Mouse (Mus musculus) heart, embryonic 15.5 days (tissue): ENCODE results near the gene Eif4b. TPM values are rescaled to one million over a fixed set of nuclear protein-coding genes. Genes with fewer than 3 reads are reported as not detected.

ENCODE experiments used
- ATAC-seq: fragments of 200-750 bp; cut with Nextera tagmentation; replicated peaks from 2 replicates; pipeline ENCODE4 v1.8.0; 2017; ENCODE audit warnings: low read depth, moderate TSS enrichment; ENCODE audit not compliant: insufficient number of reproducible peaks, insufficient read depth, low FRiP score
- H3K27ac ChIP-seq: fragments of 300-500 bp; sonication (generic); 2 replicates; pipeline ENCODE4 v1.5.1; 2015; ENCODE audit warnings: mild to moderate bottlenecking, inconsistent platforms
- H3K27me3 ChIP-seq: fragments of 300-500 bp; sonication (generic); 2 replicates; pipeline ENCODE4 v1.6.1; 2015; ENCODE audit warnings: inconsistent platforms
- H3K36me3 ChIP-seq: fragments of 300-500 bp; sonication (generic); 2 replicates; pipeline ENCODE4 v1.6.1; 2015; ENCODE audit warnings: mild to moderate bottlenecking, inconsistent platforms
- H3K4me1 ChIP-seq: fragments of 300-500 bp; sonication (generic); replicated peaks from 2 replicates; pipeline ENCODE4 v1.6.1; 2015; ENCODE audit warnings: inconsistent platforms
- H3K4me2 ChIP-seq: fragments of 300-500 bp; sonication (generic); 2 replicates; pipeline ENCODE4 v1.6.1; 2015; ENCODE audit warnings: inconsistent platforms, mild to moderate bottlenecking, moderate library complexity
- H3K4me3 ChIP-seq: fragments of 300-500 bp; sonication (generic); 2 replicates; pipeline ENCODE4 v1.5.1; 2015; ENCODE audit warnings: mild to moderate bottlenecking, inconsistent platforms
- H3K9ac ChIP-seq: fragments of 300-500 bp; sonication (generic); 2 replicates; pipeline ENCODE4 v1.6.1; 2015; ENCODE audit warnings: mild to moderate bottlenecking, inconsistent platforms
- H3K9me3 ChIP-seq: fragments of 300-500 bp; sonication (generic); replicated peaks from 2 replicates; pipeline ENCODE4 v1.6.1; 2016; ENCODE audit warnings: inconsistent platforms
- WGBS: fragments of 180-500 bp; shearing (Covaris S2); methylation state at CpG from one replicate; pipeline ENCODE4 v1.1.7; 2015; ENCODE audit warnings: mixed read lengths; 5-methylcytosine and 5-hydroxymethylcytosine counted together
- polyA plus RNA-seq: library from polyadenylated mRNA; unstranded; fragments of >200 nt; fragmentation: Nextera tagmentation; extraction: Ambion mirVana; gene quantifications from 2 replicates; pipeline ENCODE4 v1.2.1, GENCODE M21; 2015

The Eif4b gene
- polyA plus RNA-seq: 56.5 and 71.8 TPM in 2 replicates

DNA sequence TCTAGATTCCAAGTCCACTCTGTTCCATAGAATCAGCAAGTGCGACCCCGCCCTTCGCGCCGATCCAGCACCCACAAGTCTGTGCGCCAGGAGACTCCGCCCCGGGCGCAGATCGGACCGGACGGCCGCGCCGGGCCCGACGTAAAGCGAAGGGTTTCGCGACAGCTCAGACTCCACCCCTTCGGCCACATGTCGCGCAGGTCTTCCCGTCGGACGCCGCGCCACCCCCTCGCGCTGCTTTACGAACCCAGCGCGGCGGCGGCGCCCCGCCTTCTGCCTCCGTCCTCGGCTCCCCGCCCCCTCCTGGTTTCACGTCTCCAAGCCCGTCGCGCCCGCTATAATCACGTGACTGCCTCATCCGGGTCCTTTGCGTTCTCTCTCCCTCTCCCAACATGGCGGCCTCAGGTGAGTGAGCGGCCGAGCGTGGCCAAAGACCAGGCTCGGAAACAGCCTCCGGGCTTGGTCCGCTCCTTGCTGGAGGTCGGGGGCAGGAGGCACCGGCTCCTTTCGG, at the start of gene Eif4b:
Eif4b (plus strand) TSS at position 215 of the 511 bp plus-strand sequence.
- peak; percentile 95 for ATAC-seq
- peaks cover 21% of the 10 kb centered on the region for H3K4me1 ChIP-seq
- H3K9ac ChIP-seq: peak within 1 kb of the TSS; percentile 93
- H3K27me3 ChIP-seq: no peaks in the 10 kb centered on the region
- H3K27ac ChIP-seq: peak within 1 kb of the TSS; percentile 95
- peak within 1 kb of the TSS; percentile 88 for H3K4me2 ChIP-seq
- WGBS: under 1% methylated on average over 58 of the region's 58 CpGs
- H3K9me3 ChIP-seq: no peaks in the 10 kb centered on the region
- no peaks in the 10 kb centered on the region for H3K36me3 ChIP-seq
- H3K4me3 ChIP-seq: peak within 1 kb of the TSS; percentile 94

DNA sequence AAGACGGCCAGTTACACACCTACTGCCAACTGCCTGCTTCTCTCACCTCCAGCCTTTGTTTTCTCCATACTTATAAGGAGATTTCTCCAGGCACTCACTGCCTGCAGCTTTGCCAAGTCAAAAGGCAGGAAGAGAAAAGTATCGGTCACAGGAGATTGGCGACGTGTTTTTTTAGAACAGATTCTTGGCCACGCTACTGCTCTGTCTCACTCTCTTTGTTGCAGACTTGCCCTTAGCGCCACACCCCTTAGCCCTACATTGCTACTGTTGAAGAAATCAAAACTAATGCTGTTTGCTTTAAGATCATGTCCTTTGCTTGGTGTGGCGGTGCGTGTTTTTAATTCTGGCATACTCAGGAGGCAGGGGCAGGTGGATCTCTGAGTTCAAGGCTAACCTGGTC, 49.7 kb upstream of the Eif4b start:
- H3K4me2 ChIP-seq: no peak overlapping the region
- ATAC-seq: no peak
- H3K27ac ChIP-seq: peak overlapping the region; percentile 35
- WGBS: 40% methylated on average over 8 of the region's 8 CpGs
- H3K27me3 ChIP-seq: peaks cover 9% of the 10 kb centered on the region; the same call in 1 of the 2 replicates
- H3K36me3 ChIP-seq: no peaks in the 10 kb centered on the region
- no peak overlapping the region for H3K9ac ChIP-seq
- no peaks in the 10 kb centered on the region for H3K9me3 ChIP-seq
- H3K4me3 ChIP-seq: no peak overlapping the region
- H3K4me1 ChIP-seq: peaks cover 34% of the 10 kb centered on the region

DNA sequence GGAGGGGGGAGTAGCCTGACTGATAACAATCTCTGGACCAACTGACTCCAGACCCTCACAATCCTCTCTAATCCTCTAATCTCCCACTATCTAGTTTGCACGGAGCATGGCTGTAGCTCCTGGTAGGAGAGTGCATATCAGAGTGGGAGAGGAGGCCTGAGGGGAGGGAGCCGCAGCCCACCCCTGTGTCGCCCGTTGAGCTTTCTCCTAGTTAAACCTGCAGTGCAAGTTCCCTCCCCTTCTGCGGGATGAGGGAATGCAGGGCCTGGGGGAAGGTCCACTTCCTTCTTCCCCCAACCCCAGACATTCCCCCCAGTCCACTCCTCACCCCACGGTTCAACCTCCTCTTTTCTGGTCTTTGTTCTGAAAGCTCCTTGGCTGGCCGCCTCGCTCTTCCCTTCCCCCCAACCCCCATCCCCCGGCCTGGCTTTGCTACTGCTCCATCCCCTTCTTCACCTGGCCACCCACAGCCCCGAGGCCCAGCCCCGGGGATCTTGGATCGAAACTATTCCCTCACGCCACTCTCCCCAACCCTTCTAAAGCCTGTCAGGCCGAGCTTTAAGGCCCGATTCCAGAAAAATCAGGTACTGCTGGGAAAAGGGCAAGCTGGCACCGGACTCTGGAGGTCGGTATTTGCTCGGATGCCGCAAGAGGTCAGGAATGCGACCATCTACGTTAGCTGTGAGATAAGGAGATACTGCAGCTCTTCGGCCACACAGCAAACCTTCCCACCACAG, 48.3 kb upstream of the Eif4b start:
- Histone ChIP-seq H3K9ac (peak overlapping the region; percentile 30; the same call in 1 of the 2 replicates), H3K27me3 (peaks cover 9% of the 10 kb centered on the region; the same call in 1 of the 2 replicates), H3K9me3 (no peaks in the 10 kb centered on the region), H3K27ac (peak overlapping the region; percentile 11; the same call in 1 of the 2 replicates), H3K36me3 (no peaks in the 10 kb centered on the region), H3K4me2 (peak overlapping the region; percentile 56), H3K4me1 (peaks cover 34% of the 10 kb centered on the region), H3K4me3 (peak overlapping the region; percentile 27)
- 10% methylated on average over 22 of the region's 22 CpGs for WGBS
- ATAC-seq: no peak; the same call in 1 of the 2 replicates

DNA sequence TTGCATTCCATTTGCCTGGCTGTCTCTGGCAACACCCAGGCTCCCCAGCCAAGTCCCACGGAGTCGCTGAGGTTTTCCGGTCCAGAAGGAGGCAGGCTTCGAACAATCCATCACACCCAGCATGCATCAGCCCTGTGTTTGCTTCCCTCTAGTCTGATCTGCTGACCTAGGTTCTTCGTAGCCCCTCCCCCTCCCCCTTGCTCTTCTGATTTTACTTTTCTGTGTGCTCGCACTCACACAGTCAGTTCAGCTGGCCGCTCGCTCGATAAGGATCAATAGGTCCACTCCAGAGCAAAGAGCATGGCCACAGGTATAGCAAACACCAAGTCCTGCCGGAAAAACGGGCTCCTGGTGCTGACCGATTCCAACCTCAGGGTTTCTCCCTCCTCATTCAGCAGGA, 47.1 kb upstream of the Eif4b start:
- Histone ChIP-seq H3K4me1 (peaks cover 34% of the 10 kb centered on the region), H3K4me2 (peak overlapping the region; percentile 56), H3K27ac (no peak overlapping the region), H3K9ac (no peak overlapping the region), H3K9me3 (no peaks in the 10 kb centered on the region), H3K36me3 (no peaks in the 10 kb centered on the region; the same call in 1 of the 2 replicates), H3K4me3 (no peak overlapping the region), H3K27me3 (peaks cover 9% of the 10 kb centered on the region; the same call in 1 of the 2 replicates)
- WGBS: 30% methylated on average over 12 of the region's 12 CpGs
- no peak for ATAC-seq

DNA sequence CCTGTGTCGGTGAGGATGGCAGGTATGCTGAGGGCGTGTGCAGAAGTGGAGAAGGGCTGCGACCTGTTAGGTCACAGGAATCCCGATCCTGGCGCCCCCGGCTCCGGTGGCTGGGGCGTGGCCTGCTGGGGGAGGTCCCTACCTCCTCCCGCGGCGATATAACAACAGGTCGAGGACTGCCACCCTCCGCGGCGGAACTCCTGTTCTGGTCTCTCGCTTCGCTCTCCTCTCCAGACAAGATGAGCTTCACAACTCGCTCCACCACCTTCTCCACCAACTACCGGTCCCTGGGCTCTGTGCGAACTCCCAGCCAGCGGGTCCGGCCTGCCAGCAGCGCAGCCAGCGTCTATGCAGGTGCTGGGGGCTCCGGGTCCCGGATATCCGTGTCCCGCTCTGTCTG, 45.5 kb upstream of the Eif4b start, which contains the start of gene Krt18:
Krt18 (plus strand) TSS at position 141 of the 400 bp plus-strand sequence.
- no peak; the same call in 1 of the 2 replicates for ATAC-seq
- peak within 1 kb of the TSS; percentile 43; the same call in 1 of the 2 replicates for H3K27ac ChIP-seq
- H3K9me3 ChIP-seq: no peaks in the 10 kb centered on the region
- peak within 1 kb of the TSS; percentile 70 for H3K4me2 ChIP-seq
- no peaks in the 10 kb centered on the region; the same call in 1 of the 2 replicates for H3K36me3 ChIP-seq
- H3K4me3 ChIP-seq: peak within 1 kb of the TSS; percentile 49
- peaks cover 34% of the 10 kb centered on the region for H3K4me1 ChIP-seq
- H3K27me3 ChIP-seq: peaks cover 9% of the 10 kb centered on the region; the same call in 1 of the 2 replicates
- peak within 1 kb of the TSS; percentile 54 for H3K9ac ChIP-seq
- WGBS: 1% methylated on average over 28 of the region's 28 CpGs

DNA sequence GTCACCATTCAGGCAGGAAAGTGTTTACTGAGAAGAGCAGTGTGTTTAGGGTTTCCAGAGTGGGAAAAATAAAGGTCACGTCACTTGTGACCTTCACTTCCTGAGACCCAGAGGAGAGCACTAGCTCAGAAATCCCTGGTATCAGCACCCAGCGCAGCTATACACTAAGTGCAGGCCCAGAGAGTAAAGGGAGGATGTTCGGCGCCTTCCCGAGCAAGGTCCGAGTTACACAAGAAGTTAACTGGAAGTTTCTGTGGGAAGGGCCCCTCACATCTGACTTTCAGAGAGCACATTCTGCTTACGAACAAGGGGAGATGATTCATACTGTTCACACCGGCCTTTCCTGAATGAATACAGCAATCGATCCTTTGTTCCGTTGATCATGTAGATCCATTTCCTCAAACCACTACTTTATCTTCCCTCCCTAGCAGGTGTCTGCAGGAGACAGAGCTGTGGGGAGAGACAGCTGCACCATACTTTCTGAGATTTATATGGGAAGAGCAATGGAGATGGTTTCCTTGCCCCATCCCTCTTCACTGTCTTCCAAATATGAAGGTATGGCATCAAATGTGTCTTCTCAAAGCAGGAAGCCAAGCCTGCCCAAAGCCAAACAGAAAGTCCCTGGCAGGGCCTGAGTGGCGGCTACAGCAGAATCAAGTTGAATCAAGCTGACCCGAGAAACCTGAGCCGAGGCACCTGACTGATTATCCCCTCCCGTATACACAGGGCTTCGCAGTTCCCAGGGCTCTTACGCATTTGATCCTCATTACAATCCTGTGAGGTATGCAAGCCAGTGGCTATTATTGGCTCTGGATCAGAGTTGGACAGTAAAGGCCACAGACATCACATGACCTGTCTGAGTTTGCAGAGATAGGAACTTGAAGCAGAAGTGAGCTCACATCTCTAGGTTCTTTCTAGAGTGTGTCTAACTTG, 39.2 kb upstream of the Eif4b start:
- Histone ChIP-seq H3K27ac (0 out of 2 replicates have a peak overlapping the region, but pooled peaks have one; percentile 33), H3K4me3 (no peak overlapping the region), H3K27me3 (no peaks in the 10 kb centered on the region), H3K4me2 (no peak overlapping the region), H3K9me3 (no peaks in the 10 kb centered on the region), H3K36me3 (no peaks in the 10 kb centered on the region; the same call in 1 of the 2 replicates), H3K9ac (no peak overlapping the region), H3K4me1 (peaks cover 10% of the 10 kb centered on the region)
- WGBS: 52% methylated on average over 16 of the region's 16 CpGs
- ATAC-seq: 0 out of 2 replicates have a peak, but pooled peaks have one; percentile 43

DNA sequence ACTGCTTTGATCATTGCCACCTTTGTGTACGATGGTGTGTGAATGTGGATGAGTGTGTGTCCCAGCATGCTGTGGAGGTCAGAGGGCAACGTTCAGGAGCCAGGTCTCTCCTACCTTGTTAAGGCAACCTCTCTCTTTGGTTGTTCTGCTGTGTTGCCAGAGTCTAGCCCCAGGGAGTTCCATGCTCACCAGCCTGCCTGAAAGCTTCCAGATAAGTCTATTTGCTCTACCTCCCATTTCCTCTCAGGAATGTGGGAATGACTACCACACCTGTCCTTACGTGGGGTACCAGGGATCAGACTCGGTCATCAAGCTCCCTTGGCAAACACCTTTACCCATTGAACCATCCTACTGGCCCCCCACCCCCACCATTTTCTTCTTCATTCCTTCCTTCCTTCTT, 33.3 kb upstream of the Eif4b start:
- H3K36me3 ChIP-seq: no peaks in the 10 kb centered on the region
- H3K4me3 ChIP-seq: no peak overlapping the region
- WGBS: 72% methylated on average over 4 of the region's 4 CpGs
- ATAC-seq: no peak
- H3K27ac ChIP-seq: no peak overlapping the region
- H3K4me1 ChIP-seq: no peaks in the 10 kb centered on the region
- H3K9me3 ChIP-seq: no peaks in the 10 kb centered on the region
- H3K4me2 ChIP-seq: no peak overlapping the region
- no peaks in the 10 kb centered on the region for H3K27me3 ChIP-seq
- no peak overlapping the region for H3K9ac ChIP-seq

DNA sequence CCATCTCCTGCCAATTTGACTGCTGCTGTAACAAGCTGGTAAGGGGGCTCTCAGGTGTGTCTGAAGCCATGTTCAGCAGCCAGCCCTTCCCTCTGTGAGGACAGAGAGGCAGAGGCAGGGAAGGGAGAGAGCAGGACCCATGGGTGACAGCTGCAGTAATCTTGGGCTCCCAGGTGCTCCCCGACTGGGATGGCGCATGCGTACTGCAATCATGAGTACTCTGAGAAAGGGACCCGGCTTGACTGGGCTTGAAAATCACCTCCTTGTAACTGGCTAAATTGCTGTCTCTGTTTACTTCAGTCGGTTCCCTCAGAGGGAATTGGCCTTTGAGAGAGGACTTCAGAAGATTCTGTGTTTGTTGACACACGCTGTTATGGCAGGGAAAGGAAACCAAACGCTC, 31.6 kb upstream of the Eif4b start:
- H3K9me3 ChIP-seq: no peaks in the 10 kb centered on the region
- no peak overlapping the region for H3K27ac ChIP-seq
- H3K27me3 ChIP-seq: no peaks in the 10 kb centered on the region
- H3K9ac ChIP-seq: no peak overlapping the region
- no peaks in the 10 kb centered on the region for H3K4me1 ChIP-seq
- 60% methylated on average over 7 of the region's 7 CpGs for WGBS
- no peak overlapping the region for H3K4me2 ChIP-seq
- no peak for ATAC-seq
- H3K36me3 ChIP-seq: no peaks in the 10 kb centered on the region
- no peak overlapping the region for H3K4me3 ChIP-seq

DNA sequence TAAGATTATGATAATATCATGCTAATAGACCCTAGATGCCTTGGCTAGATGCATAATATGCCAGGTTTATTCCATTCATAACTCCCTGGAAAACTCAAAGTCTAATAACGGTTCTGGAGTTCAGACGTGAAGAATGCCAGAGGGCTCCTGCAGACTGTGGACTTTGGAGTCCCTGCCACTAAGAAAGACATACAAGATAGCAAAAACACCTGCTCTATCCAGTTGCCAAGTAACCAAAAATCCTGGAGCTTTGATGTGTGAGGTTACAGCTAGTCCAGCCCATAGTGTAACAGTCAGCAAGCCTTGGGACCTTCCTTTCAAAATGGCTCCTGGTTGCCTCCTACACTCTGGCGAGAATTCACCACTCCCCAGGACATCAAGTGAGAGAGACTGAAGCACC, 28.8 kb upstream of the Eif4b start:
- Histone ChIP-seq H3K36me3 (no peaks in the 10 kb centered on the region), H3K27ac (no peak overlapping the region), H3K9ac (no peak overlapping the region), H3K4me3 (no peak overlapping the region), H3K27me3 (no peaks in the 10 kb centered on the region), H3K9me3 (no peaks in the 10 kb centered on the region), H3K4me2 (no peak overlapping the region), H3K4me1 (no peaks in the 10 kb centered on the region)
- WGBS: 76% methylated on average over 3 of the region's 3 CpGs
- ATAC-seq: no peak

DNA sequence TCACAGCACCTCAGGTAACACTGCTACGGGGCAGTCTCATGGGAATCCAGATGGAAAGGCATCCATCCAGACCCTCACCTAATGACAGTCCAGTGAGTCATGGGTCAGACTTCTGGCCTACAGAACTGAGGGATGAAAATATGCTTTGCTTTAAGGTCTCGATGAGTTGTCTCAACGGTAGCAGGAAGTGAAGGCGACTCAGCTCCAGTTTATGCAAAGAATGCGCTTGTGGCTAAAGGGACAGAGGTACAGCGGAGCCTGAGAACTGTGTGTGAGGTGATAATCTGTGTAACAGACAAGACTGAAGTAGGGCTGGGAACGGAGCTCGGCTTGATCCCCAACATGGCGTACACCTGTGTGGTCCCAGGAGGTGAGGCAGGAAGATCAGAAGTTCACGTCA, 27.9 kb upstream of the Eif4b start:
- no peaks in the 10 kb centered on the region for H3K36me3 ChIP-seq
- no peaks in the 10 kb centered on the region for H3K27me3 ChIP-seq
- H3K27ac ChIP-seq: no peak overlapping the region
- H3K9ac ChIP-seq: no peak overlapping the region
- ATAC-seq: no peak
- H3K4me2 ChIP-seq: no peak overlapping the region
- no peaks in the 10 kb centered on the region for H3K9me3 ChIP-seq
- no peak overlapping the region for H3K4me3 ChIP-seq
- no peaks in the 10 kb centered on the region for H3K4me1 ChIP-seq
- 62% methylated on average over 10 of the region's 10 CpGs for WGBS

DNA sequence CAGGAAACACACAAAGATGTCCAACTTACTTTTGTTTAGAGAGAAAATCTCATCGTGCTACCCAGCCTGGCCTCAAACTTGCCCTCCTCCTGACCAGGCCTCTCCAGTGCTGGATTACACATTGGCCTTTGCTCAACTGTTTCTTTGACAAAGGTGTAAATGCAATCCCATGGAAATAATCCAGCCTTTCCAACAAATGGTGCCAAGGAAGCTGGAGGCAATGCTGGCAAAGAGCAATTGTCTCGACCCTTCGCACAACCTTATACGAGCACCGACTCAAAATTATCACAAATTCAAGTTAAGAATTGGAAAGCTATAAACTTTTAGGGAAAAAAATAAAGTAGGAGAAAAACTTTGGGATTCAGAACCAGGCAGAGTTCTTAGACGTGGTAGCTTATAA, 25.6 kb upstream of the Eif4b start:
- ATAC-seq: no peak
- H3K9me3 ChIP-seq: no peaks in the 10 kb centered on the region
- 0 out of 2 replicates have a peak, but pooled peaks cover 2% of the 10 kb centered on the region for H3K4me1 ChIP-seq
- H3K4me3 ChIP-seq: no peak overlapping the region
- no peaks in the 10 kb centered on the region for H3K27me3 ChIP-seq
- no peak overlapping the region for H3K27ac ChIP-seq
- H3K9ac ChIP-seq: no peak overlapping the region
- H3K4me2 ChIP-seq: no peak overlapping the region
- no peaks in the 10 kb centered on the region for H3K36me3 ChIP-seq
- 79% methylated on average over 6 of the region's 6 CpGs for WGBS
